In genomic region chr11:60113624-60114023, GRCm38 (mm10) we compare ENCODE assay signal across 8 mouse cellular contexts. TPM values are rescaled to one million over a fixed set of nuclear protein-coding genes. Genes with fewer than 3 reads are reported as not detected.
DNase-seq lines count a peak whose midpoint lies in the region; ATAC-seq and TF ChIP-seq lines count a peak whose summit lies in the region.

No protein-coding gene starts in this region.

- no peak for TF ChIP-seq POLR2A in testis, adult 2 months (IDR thresholded peaks at IDR 0.05; ENCODE audit: control insufficient read depth, low read depth, low read length)

- DNase-seq in testis, postnatal 14 days (ENCODE audit: low spot score) = no peak
- DNase-seq in spleen, postnatal 4 days (ENCODE audit: low spot score in 2 of 2) = no peak
- DNase-seq in adrenal gland, adult 8-10 months = no peak
- no peak for DNase-seq in left cerebral cortex, adult 11 months (ENCODE audit: low spot score)

- peak overlapping the region; percentile 69 for H3K4me2 ChIP-seq in forebrain, embryonic 15.5 days (replicated peaks)
- peak overlapping the region; percentile 85 for H3K4me2 ChIP-seq in limb, embryonic 12.5 days
- H3K4me2 ChIP-seq in neural tube, embryonic 15.5 days = peak overlapping the region; percentile 74

- no peak for TF ChIP-seq CTCF in testis, adult 2 months (IDR thresholded peaks at IDR 0.05; ENCODE audit: control insufficient read depth, insufficient read depth, insufficient replicate concordance, low read depth, low read length)

- peaks cover 21% of the 10 kb centered on the region for H3K4me1 ChIP-seq in testis, adult 2 months (ENCODE audit: control insufficient read depth, insufficient read depth, low read length)
- H3K4me1 ChIP-seq in forebrain, embryonic 15.5 days = peaks cover 60% of the 10 kb centered on the region
- peaks cover 76% of the 10 kb centered on the region for H3K4me1 ChIP-seq in limb, embryonic 12.5 days (replicated peaks)
- H3K4me1 ChIP-seq in neural tube, embryonic 15.5 days = peaks cover 78% of the 10 kb centered on the region

- H3K36me3 ChIP-seq in testis, adult 2 months (ENCODE audit: control insufficient read depth, insufficient read depth, low read length) = no peaks in the 10 kb centered on the region; the same call in 1 of the 2 replicates
- no peaks in the 10 kb centered on the region for H3K36me3 ChIP-seq in forebrain, embryonic 15.5 days
- no peaks in the 10 kb centered on the region for H3K36me3 ChIP-seq in limb, embryonic 12.5 days
- no peaks in the 10 kb centered on the region for H3K36me3 ChIP-seq in neural tube, embryonic 15.5 days

- peak overlapping the region; percentile 87 for H3K4me3 ChIP-seq in testis, adult 2 months (ENCODE audit: control insufficient read depth, low read depth, low read length)
- 0 out of 2 replicates have a peak overlapping the region, but pooled peaks have one; percentile 54 for H3K4me3 ChIP-seq in forebrain, embryonic 15.5 days
- H3K4me3 ChIP-seq in limb, embryonic 12.5 days (replicated peaks) = peak overlapping the region; percentile 50
- no peak overlapping the region for H3K4me3 ChIP-seq in neural tube, embryonic 15.5 days (replicated peaks)

- H3K9ac ChIP-seq in forebrain, embryonic 15.5 days (replicated peaks) = peak overlapping the region; percentile 25; the same call in 1 of the 2 replicates
- peak overlapping the region; percentile 31; the same call in 1 of the 2 replicates for H3K9ac ChIP-seq in limb, embryonic 12.5 days (replicated peaks)
- H3K9ac ChIP-seq in neural tube, embryonic 15.5 days (replicated peaks) = no peak overlapping the region; the same call in 1 of the 2 replicates

- no peaks in the 10 kb centered on the region for H3K9me3 ChIP-seq in forebrain, embryonic 15.5 days
- no peaks in the 10 kb centered on the region for H3K9me3 ChIP-seq in limb, embryonic 12.5 days
- H3K9me3 ChIP-seq in neural tube, embryonic 15.5 days (replicated peaks) = no peaks in the 10 kb centered on the region

- H3K27me3 ChIP-seq in testis, adult 2 months (ENCODE audit: control insufficient read depth, insufficient read depth, low read length) = no peaks in the 10 kb centered on the region
- no peaks in the 10 kb centered on the region for H3K27me3 ChIP-seq in forebrain, embryonic 15.5 days
- no peaks in the 10 kb centered on the region for H3K27me3 ChIP-seq in limb, embryonic 12.5 days
- H3K27me3 ChIP-seq in neural tube, embryonic 15.5 days (replicated peaks) = no peaks in the 10 kb centered on the region

- no peak overlapping the region for H3K27ac ChIP-seq in testis, adult 2 months (ENCODE audit: control insufficient read depth, insufficient read depth, low read depth, low read length)
- H3K27ac ChIP-seq in forebrain, embryonic 15.5 days (replicated peaks) = peak overlapping the region; percentile 88
- peak overlapping the region; percentile 98 for H3K27ac ChIP-seq in limb, embryonic 12.5 days
- H3K27ac ChIP-seq in neural tube, embryonic 15.5 days (replicated peaks) = peak overlapping the region; percentile 92

- 5% methylated on average over 4 of the region's 4 CpGs for WGBS in forebrain, embryonic 15.5 days
- WGBS in limb, embryonic 12.5 days = 3% methylated on average over 4 of the region's 4 CpGs
- WGBS in neural tube, embryonic 15.5 days = 1% methylated on average over 4 of the region's 4 CpGs

- no peak for ATAC-seq in forebrain, embryonic 15.5 days (replicated peaks)
- ATAC-seq in limb, embryonic 12.5 days (ENCODE audit: insufficient number of reproducible peaks, insufficient read depth, low FRiP score, low TSS enrichment, low read depth) = no peak
- no peak for ATAC-seq in neural tube, embryonic 15.5 days (ENCODE audit: low FRiP score)

RNA-seq across cellular contexts. Expression of gene Rai1, which starts 8.8 kb away (rescaled TPM):
- 5.2 and 6.0 TPM in 2 replicates for polyA plus RNA-seq in testis, adult 2 months (2012; rRNA removed)
- polyA plus RNA-seq in forebrain, embryonic 15.5 days (2015; fragmentation: Nextera tagmentation; extraction: Ambion mirVana) = 31.9 and 34.2 TPM in 2 replicates
- 36.2 and 37.5 TPM in 2 replicates for polyA plus RNA-seq in limb, embryonic 12.5 days (2016; fragmentation: Nextera tagmentation; extraction: Ambion mirVana)
- 26.5 and 27.4 TPM in 2 replicates for polyA plus RNA-seq in neural tube, embryonic 15.5 days (2015; fragmentation: Nextera tagmentation; extraction: Ambion mirVana)
- total RNA-seq in adrenal gland, adult 8-10 months (2022) = 10 to 100 TPM; 46.6 to 87.7 (median 60.0) TPM
